Mouse (Mus musculus) embryonic facial prominence, embryonic 15.5 days (tissue): ENCODE measurements around the gene Atp6v0a4. TPM values are rescaled to one million over a fixed set of nuclear protein-coding genes. Genes with fewer than 3 reads are reported as not detected.
A peak's percentile ranks its signal among the peaks of the same experiment; 100 is the strongest.

ENCODE experiments used
- ATAC-seq: fragments of 200-750 bp; cut with Nextera tagmentation; 2 replicates; pipeline ENCODE4 v1.8.0; 2017; ENCODE audit warnings: low read depth, moderate TSS enrichment; ENCODE audit not compliant: insufficient number of reproducible peaks, low FRiP score, low TSS enrichment
- H3K27ac ChIP-seq: fragments of 300-500 bp; sonication (generic); replicated peaks from 2 replicates; pipeline ENCODE4 v1.5.1; 2015; ENCODE audit warnings: mild to moderate bottlenecking, inconsistent platforms
- H3K27me3 ChIP-seq: fragments of 300-500 bp; sonication (generic); 2 replicates; pipeline ENCODE4 v1.6.1; 2015; ENCODE audit warnings: inconsistent platforms
- H3K36me3 ChIP-seq: fragments of 300-500 bp; sonication (generic); 2 replicates; pipeline ENCODE4 v1.6.1; 2015; ENCODE audit warnings: mild to moderate bottlenecking, inconsistent platforms
- H3K4me1 ChIP-seq: fragments of 300-500 bp; sonication (generic); 2 replicates; pipeline ENCODE4 v1.6.1; 2015; ENCODE audit warnings: inconsistent platforms
- H3K4me2 ChIP-seq: fragments of 300-500 bp; sonication (generic); replicated peaks from 2 replicates; pipeline ENCODE4 v1.6.1; 2015; ENCODE audit warnings: mild to moderate bottlenecking, inconsistent platforms
- H3K4me3 ChIP-seq: fragments of 300-500 bp; sonication (generic); replicated peaks from 2 replicates; pipeline ENCODE4 v1.5.1; 2015; ENCODE audit warnings: mild to moderate bottlenecking, inconsistent platforms
- H3K9ac ChIP-seq: fragments of 300-500 bp; sonication (generic); 2 replicates; pipeline ENCODE4 v1.6.1; 2015; ENCODE audit warnings: inconsistent platforms
- H3K9me3 ChIP-seq: fragments of 300-500 bp; sonication (generic); replicated peaks from 2 replicates; pipeline ENCODE4 v1.6.1; 2016; ENCODE audit warnings: inconsistent platforms
- WGBS: fragments of 180-500 bp; shearing (Covaris S2); methylation state at CpG from one replicate; pipeline ENCODE4 v1.1.7; 2015; 5-methylcytosine and 5-hydroxymethylcytosine counted together
- polyA plus RNA-seq: library from polyadenylated mRNA; unstranded; fragments of >200 nt; fragmentation: Nextera tagmentation; extraction: Ambion mirVana; gene quantifications from 2 replicates; pipeline ENCODE4 v1.2.1, GENCODE M21; 2015

Atp6v0a4 gene
- polyA plus RNA-seq, 1 experiment from 2014 or later = 7.8 TPM

- WGBS = 70% methylated on average over 4 of the region's 4 CpGs
- H3K9me3 ChIP-seq = no peaks in the 10 kb centered on the region
- H3K27ac ChIP-seq = no peak overlapping the region; the same call in 1 of the 2 replicates
- peaks cover 3% of the 10 kb centered on the region; the same call in 1 of the 2 replicates for H3K4me1 ChIP-seq
- no peaks in the 10 kb centered on the region for H3K36me3 ChIP-seq
- H3K9ac ChIP-seq = no peak overlapping the region
- H3K4me2 ChIP-seq = no peak overlapping the region
- H3K27me3 ChIP-seq = no peaks in the 10 kb centered on the region
- no peak overlapping the region for H3K4me3 ChIP-seq
- peak; percentile 53 for ATAC-seq
Measured at GRCm38 (mm10) chr6:38048003-38048402, 76.4 kb downstream of the Atp6v0a4 start.

GRCm38 (mm10) chr6:38046838-38047237, 77.5 kb downstream of the Atp6v0a4 start, which contains the start of gene Svopl:
Gene Svopl, minus strand, starts transcription at chr6:38046996.
- H3K9ac ChIP-seq = no peak within 1 kb of the TSS
- WGBS = 13% methylated on average over 6 of the region's 6 CpGs
- H3K9me3 ChIP-seq = no peaks in the 10 kb centered on the region
- H3K4me3 ChIP-seq = no peak within 1 kb of the TSS
- no peak within 1 kb of the TSS for H3K4me2 ChIP-seq
- ATAC-seq = 0 out of 2 replicates have a peak, but pooled peaks have one; percentile 26
- no peak within 1 kb of the TSS; the same call in 1 of the 2 replicates for H3K27ac ChIP-seq
- H3K27me3 ChIP-seq = no peaks in the 10 kb centered on the region
- H3K4me1 ChIP-seq = peaks cover 3% of the 10 kb centered on the region; the same call in 1 of the 2 replicates
- no peaks in the 10 kb centered on the region for H3K36me3 ChIP-seq

- H3K27ac ChIP-seq = no peak overlapping the region
- no peaks in the 10 kb centered on the region for H3K36me3 ChIP-seq
- H3K9ac ChIP-seq = no peak overlapping the region
- H3K27me3 ChIP-seq = no peaks in the 10 kb centered on the region
- H3K4me1 ChIP-seq = peaks cover 16% of the 10 kb centered on the region
- no peaks in the 10 kb centered on the region for H3K9me3 ChIP-seq
- no peak for ATAC-seq
- no peak overlapping the region for H3K4me2 ChIP-seq
- 47% methylated on average over 5 of the region's 5 CpGs for WGBS
- no peak overlapping the region for H3K4me3 ChIP-seq
Measured at GRCm38 (mm10) chr6:38032801-38033566, 91.4 kb downstream of the Atp6v0a4 start.

GRCm38 (mm10) chr6:38031924-38032540, 92.4 kb downstream of the Atp6v0a4 start:
- Histone ChIP-seq H3K27ac (0 out of 2 replicates have a peak overlapping the region, but pooled peaks have one; percentile 4), H3K4me2 (no peak overlapping the region), H3K9me3 (no peaks in the 10 kb centered on the region), H3K4me1 (peaks cover 16% of the 10 kb centered on the region), H3K27me3 (no peaks in the 10 kb centered on the region), H3K36me3 (no peaks in the 10 kb centered on the region), H3K9ac (no peak overlapping the region), H3K4me3 (no peak overlapping the region)
- 26% methylated on average over 7 of the region's 7 CpGs for whole genome bisulfite sequencing
- no peak for ATAC-seq

- no peaks in the 10 kb centered on the region for H3K27me3 ChIP-seq
- ATAC-seq = no peak
- WGBS = 17% methylated on average over 2 of the region's 2 CpGs
- H3K4me2 ChIP-seq = no peak overlapping the region
- H3K4me1 ChIP-seq = peaks cover 16% of the 10 kb centered on the region
- no peak overlapping the region for H3K9ac ChIP-seq
- H3K27ac ChIP-seq = no peak overlapping the region
- no peak overlapping the region for H3K4me3 ChIP-seq
- H3K9me3 ChIP-seq = no peaks in the 10 kb centered on the region
- no peaks in the 10 kb centered on the region for H3K36me3 ChIP-seq
Measured at GRCm38 (mm10) chr6:38028205-38028604, 96.2 kb downstream of the Atp6v0a4 start.

GRCm38 (mm10) chr6:38027771-38028170, 96.6 kb downstream of the Atp6v0a4 start:
- no peak overlapping the region for H3K4me3 ChIP-seq
- H3K4me2 ChIP-seq = no peak overlapping the region
- H3K4me1 ChIP-seq = peaks cover 19% of the 10 kb centered on the region
- no peaks in the 10 kb centered on the region for H3K27me3 ChIP-seq
- no peak overlapping the region for H3K9ac ChIP-seq
- ATAC-seq = no peak
- no peaks in the 10 kb centered on the region for H3K36me3 ChIP-seq
- WGBS = 22% methylated on average over 1 of the region's 1 CpGs
- H3K27ac ChIP-seq = no peak overlapping the region
- H3K9me3 ChIP-seq = no peaks in the 10 kb centered on the region

GRCm38 (mm10) chr6:38023284-38023683, 101.1 kb downstream of the Atp6v0a4 start:
- H3K4me2 ChIP-seq = no peak overlapping the region
- H3K9ac ChIP-seq = no peak overlapping the region
- WGBS = 13% methylated on average over 7 of the region's 7 CpGs
- H3K36me3 ChIP-seq = no peaks in the 10 kb centered on the region
- no peak for ATAC-seq
- 0 out of 2 replicates have a peak, but pooled peaks cover 4% of the 10 kb centered on the region for H3K4me1 ChIP-seq
- H3K9me3 ChIP-seq = no peaks in the 10 kb centered on the region
- no peaks in the 10 kb centered on the region for H3K27me3 ChIP-seq
- H3K27ac ChIP-seq = no peak overlapping the region
- no peak overlapping the region for H3K4me3 ChIP-seq

GRCm38 (mm10) chr6:38021406-38021805, 103.0 kb downstream of the Atp6v0a4 start:
- Histone ChIP-seq H3K4me1 (0 out of 2 replicates have a peak, but pooled peaks cover 4% of the 10 kb centered on the region), H3K27ac (no peak overlapping the region), H3K9ac (no peak overlapping the region), H3K4me2 (no peak overlapping the region), H3K9me3 (no peaks in the 10 kb centered on the region), H3K36me3 (no peaks in the 10 kb centered on the region), H3K4me3 (no peak overlapping the region), H3K27me3 (no peaks in the 10 kb centered on the region)
- ATAC-seq = no peak
- WGBS = 71% methylated on average over 7 of the region's 7 CpGs

GRCm38 (mm10) chr6:38012829-38013228, 111.6 kb downstream of the Atp6v0a4 start:
- H3K4me1 ChIP-seq = no peaks in the 10 kb centered on the region
- H3K27ac ChIP-seq = no peak overlapping the region
- no peak overlapping the region for H3K9ac ChIP-seq
- H3K4me2 ChIP-seq = no peak overlapping the region
- no peaks in the 10 kb centered on the region for H3K9me3 ChIP-seq
- no peak for ATAC-seq
- WGBS = 90% methylated on average over 2 of the region's 2 CpGs
- H3K4me3 ChIP-seq = no peak overlapping the region
- H3K36me3 ChIP-seq = no peaks in the 10 kb centered on the region
- no peaks in the 10 kb centered on the region for H3K27me3 ChIP-seq

- H3K9ac ChIP-seq = no peak overlapping the region
- no peak overlapping the region for H3K27ac ChIP-seq
- no peaks in the 10 kb centered on the region for H3K9me3 ChIP-seq
- H3K4me2 ChIP-seq = no peak overlapping the region
- no peaks in the 10 kb centered on the region for H3K27me3 ChIP-seq
- WGBS = 7% methylated on average over 6 of the region's 6 CpGs
- no peak for ATAC-seq
- no peaks in the 10 kb centered on the region for H3K36me3 ChIP-seq
- no peaks in the 10 kb centered on the region for H3K4me1 ChIP-seq
- no peak overlapping the region for H3K4me3 ChIP-seq
Measured at GRCm38 (mm10) chr6:38007459-38007858, 116.9 kb downstream of the Atp6v0a4 start.
